Mouse (Mus musculus): ENCODE results near the gene Tctex1d4.

Tctex1d4 gene

GRCm38 (mm10) chr4:117119636-117120035 lies 7.0 kb upstream of the Tctex1d4 start:
- DNase-seq (ENCODE audit: extremely low read depth, insufficient read length, low spot score), result no peak

- no peak for DNase-seq (ENCODE audit: extremely low read depth, insufficient read length, low spot score)
Observed at GRCm38 (mm10) chr4:117120052-117120444, 6.5 kb upstream of the Tctex1d4 start.

- peak; percentile 94 for DNase-seq (ENCODE audit: extremely low read depth, insufficient read length, low spot score)
Observed at GRCm38 (mm10) chr4:117120445-117121414, 5.9 kb upstream of the Tctex1d4 start.

- no peak for DNase-seq (ENCODE audit: extremely low read depth, insufficient read length, low spot score)
Observed at GRCm38 (mm10) chr4:117122209-117122608, 4.4 kb upstream of the Tctex1d4 start.

GRCm38 (mm10) chr4:117123546-117124217 lies 2.9 kb upstream of the Tctex1d4 start:
- no peak for DNase-seq (ENCODE audit: extremely low read depth, insufficient read length, low spot score)

- no peak for DNase-seq (ENCODE audit: extremely low read depth, insufficient read length, low spot score)
Observed at GRCm38 (mm10) chr4:117124218-117124517, 2.4 kb upstream of the Tctex1d4 start.

GRCm38 (mm10) chr4:117124518-117125347 lies 1.9 kb upstream of the Tctex1d4 start:
- peak; percentile 51 for DNase-seq (ENCODE audit: extremely low read depth, insufficient read length, low spot score)

- no peak for DNase-seq (ENCODE audit: extremely low read depth, insufficient read length, low spot score)
Observed at GRCm38 (mm10) chr4:117125348-117125909, 1.2 kb upstream of the Tctex1d4 start, which contains the start of gene Btbd19. TSS of gene Btbd19 (minus strand) at chr4:117125725.

- DNase-seq (ENCODE audit: extremely low read depth, insufficient read length, low spot score), result peak; percentile 85
Observed at GRCm38 (mm10) chr4:117125910-117126674, 502 bp upstream of the Tctex1d4 start.

- no peak for DNase-seq (ENCODE audit: extremely low read depth, insufficient read length, low spot score)
Observed at GRCm38 (mm10) chr4:117127991-117128686, 1.5 kb downstream of the Tctex1d4 start.

- no peak for DNase-seq (ENCODE audit: extremely low read depth, insufficient read length, low spot score)
Observed at GRCm38 (mm10) chr4:117130790-117131189, 4.2 kb downstream of the Tctex1d4 start.

GRCm38 (mm10) chr4:117131198-117131597 lies 4.6 kb downstream of the Tctex1d4 start:
- DNase-seq (ENCODE audit: extremely low read depth, insufficient read length, low spot score), result no peak

GRCm38 (mm10) chr4:117131890-117132793 lies 5.5 kb downstream of the Tctex1d4 start:
- no peak for DNase-seq (ENCODE audit: extremely low read depth, insufficient read length, low spot score)

GRCm38 (mm10) chr4:117132794-117133143 lies 6.2 kb downstream of the Tctex1d4 start:
- DNase-seq (ENCODE audit: extremely low read depth, insufficient read length, low spot score), result no peak

- peak; percentile 59 for DNase-seq (ENCODE audit: extremely low read depth, insufficient read length, low spot score)
Observed at GRCm38 (mm10) chr4:117133366-117133796, 6.8 kb downstream of the Tctex1d4 start.

GRCm38 (mm10) chr4:117133817-117134600 lies 7.4 kb downstream of the Tctex1d4 start, which contains the start of gene Plk3:
TSS of gene Plk3 (minus strand) at chr4:117133963.
- DNase-seq (ENCODE audit: extremely low read depth, insufficient read length, low spot score), result peak; percentile 92

- no peak for DNase-seq (ENCODE audit: extremely low read depth, insufficient read length, low spot score)
Observed at GRCm38 (mm10) chr4:117134601-117134995, 8.0 kb downstream of the Tctex1d4 start.
